Mouse (Mus musculus) right cerebral cortex, adult 18-20 months (tissue): ENCODE measurements around the gene Hras.

ENCODE experiments used
- DNase-seq: peaks from one replicate; pipeline ENCODE4 v3.0.0; 2022; ENCODE audit warnings: mixed read lengths

Hras gene

GRCm38 (mm10) chr7:141213605-141214235 is 19.9 kb upstream of the Hras start, which contains the start of gene Lmntd2:
Gene Lmntd2, minus strand, starts transcription at chr7:141214080.
- DNase-seq: no peak

DNA sequence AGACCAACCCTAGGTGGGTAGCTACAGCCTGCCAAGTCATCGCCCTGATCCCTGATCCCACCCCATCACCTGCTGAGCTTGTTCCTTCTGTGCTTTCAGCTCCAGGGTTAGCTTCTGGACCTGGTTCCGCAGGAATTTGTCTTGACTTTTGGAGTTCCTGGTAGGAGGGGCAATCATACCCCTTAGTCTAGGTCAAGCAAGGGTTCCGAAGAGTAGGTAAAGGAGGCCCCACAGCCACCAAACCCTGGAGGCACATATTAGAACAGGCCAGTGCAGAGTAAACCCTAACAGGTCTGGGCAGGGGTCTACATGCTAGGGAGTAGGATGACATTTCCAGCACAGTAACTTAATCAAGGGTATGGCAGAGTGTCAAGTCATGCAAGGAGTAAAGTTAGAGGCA is 19.3 kb upstream of the Hras start:
- no peak for DNase-seq

GRCm38 (mm10) chr7:141210606-141211131 is 16.9 kb upstream of the Hras start:
- no peak for DNase-seq

GRCm38 (mm10) chr7:141210137-141210536 is 16.3 kb upstream of the Hras start:
- DNase-seq: no peak

DNA sequence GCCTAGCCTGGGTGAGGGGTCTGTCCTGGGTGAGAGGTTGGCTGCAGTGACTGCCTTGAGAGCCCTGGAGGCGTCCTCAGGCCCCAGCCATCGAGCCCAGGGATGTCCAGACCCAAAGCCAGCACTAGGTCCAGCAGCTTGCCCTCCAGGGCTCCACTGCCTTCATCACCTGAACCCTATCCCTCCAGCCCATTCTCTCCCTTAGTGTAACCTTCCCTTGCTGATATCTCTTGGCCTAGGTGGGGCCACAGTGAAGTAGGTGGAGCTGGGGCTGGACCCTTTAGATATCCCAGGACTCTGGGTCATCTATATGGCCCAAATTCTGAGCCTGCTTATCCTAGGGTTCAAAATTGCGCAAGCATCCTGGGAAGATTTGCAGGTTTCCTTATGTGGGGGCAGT is 15.7 kb upstream of the Hras start:
- no peak for DNase-seq

DNA sequence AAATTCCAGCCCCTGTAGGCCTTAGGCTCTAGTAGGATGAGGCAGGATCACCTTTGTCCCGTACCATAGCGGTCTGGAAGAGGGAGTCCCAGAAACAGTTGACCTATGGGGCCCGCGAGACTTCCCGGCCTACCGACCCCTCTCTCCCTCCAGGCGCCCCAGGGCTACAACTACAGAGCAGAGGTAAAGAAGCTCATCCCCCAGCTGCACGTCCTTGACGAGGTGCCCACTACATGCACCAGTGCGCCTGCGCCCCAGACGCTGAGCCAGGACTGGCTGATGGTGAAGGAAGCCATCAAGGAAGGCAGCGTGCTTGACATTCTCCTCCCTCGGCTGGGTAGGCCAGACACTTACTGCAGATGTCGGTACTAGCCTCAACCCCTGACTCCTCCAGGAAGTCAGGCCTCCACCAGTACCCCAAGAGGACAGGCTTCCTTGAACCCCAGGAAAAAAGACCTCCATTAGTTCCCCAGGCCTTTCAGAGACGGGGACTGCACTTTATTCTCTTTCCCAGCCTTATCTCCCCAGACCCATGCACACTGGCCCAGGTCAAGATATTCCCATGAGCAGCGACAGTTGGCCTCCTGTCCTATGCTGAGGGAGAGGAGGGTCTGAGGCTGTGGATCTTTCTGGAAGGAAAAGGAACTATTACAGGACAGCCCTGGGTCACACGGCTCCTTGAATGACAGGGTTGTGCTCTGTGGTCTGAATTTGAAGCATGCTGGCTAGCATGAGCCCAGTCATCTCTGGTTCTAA is 12.6 kb upstream of the Hras start:
- no peak for DNase-seq

DNA sequence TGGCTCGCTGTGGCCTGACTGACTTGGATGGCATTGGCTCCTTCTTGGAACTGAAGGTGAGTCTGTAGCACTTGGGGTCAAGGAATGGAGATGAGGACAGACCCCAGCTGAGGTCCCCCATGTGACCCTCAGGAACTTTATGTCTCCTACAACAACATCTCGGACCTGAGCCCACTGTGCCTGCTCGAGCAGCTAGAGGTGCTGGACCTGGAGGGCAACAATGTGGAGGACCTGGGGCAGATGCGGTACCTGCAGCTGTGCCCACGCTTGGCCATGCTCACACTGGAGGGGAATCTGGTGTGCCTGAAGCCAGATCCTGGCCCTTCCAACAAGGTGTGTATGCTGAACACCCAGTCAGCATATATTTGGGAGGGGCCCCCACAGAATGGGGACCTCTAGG is 11.7 kb upstream of the Hras start:
- no peak for DNase-seq

- DNase-seq: no peak
Measured at GRCm38 (mm10) chr7:141204546-141204945, 10.7 kb upstream of the Hras start.

DNA sequence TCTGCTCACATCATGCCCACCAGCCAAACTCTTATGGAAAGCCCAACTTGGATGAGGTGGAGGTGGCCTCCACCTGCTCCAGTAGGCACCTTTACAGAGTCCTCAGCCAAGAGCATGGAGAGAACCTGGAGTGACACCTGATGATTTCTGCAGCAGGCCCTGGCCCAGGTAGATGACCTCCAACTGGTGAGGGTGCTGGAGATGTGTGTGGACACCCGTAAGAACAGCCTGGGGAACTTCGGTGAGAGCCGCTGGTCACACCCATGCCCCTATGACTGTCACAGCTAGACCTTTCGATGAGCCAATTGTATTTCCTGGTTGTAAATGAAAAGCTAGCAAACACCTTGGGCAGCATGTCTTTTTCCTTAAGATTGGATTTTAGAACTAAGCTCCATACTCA is 4.3 kb upstream of the Hras start:
- no peak for DNase-seq

- DNase-seq: no peak
Measured at GRCm38 (mm10) chr7:141196619-141197282, 2.9 kb upstream of the Hras start.

DNA sequence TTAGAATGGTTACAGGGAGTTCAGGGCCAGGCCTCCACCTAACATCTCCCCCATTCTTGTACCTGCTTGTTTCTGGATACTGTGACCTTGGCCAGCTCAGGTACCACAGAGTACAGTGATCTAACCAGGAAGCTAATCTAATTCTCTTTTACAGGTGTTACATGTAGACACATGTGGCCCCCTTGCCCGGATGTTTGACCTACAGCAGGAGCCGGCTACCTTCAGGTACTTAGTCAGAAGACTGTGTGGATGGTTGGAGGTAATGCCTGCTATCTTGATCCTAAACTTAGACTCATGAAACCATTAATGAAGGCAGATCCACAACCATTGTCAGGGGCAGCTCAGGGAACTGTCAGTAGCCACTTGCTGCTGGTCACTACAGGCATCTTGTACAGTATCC is 1.9 kb upstream of the Hras start:
- DNase-seq: no peak

- peak; percentile 88 for DNase-seq
Measured at GRCm38 (mm10) chr7:141194830-141195229, 1.0 kb upstream of the Hras start.

DNA sequence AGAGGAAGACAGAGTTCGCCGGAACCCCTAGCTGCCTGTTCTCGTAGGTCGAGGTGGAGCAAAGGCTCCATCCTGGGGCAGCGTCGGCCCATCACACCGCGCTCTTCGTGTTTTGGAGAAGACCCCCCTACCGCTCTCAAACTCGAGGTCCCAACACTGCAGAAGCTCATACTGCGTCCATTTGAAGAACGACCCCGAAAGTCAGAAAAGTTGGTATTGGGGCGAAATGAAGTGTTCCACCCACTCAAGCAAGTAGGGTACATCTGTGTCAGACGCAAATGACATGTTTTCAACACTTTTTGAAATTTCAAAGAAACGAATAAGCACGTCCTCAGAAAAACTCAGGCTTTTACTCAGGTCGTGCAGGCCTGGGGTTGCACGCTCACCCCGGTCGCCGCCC is 604 bp upstream of the Hras start:
- DNase-seq: no peak

DNA sequence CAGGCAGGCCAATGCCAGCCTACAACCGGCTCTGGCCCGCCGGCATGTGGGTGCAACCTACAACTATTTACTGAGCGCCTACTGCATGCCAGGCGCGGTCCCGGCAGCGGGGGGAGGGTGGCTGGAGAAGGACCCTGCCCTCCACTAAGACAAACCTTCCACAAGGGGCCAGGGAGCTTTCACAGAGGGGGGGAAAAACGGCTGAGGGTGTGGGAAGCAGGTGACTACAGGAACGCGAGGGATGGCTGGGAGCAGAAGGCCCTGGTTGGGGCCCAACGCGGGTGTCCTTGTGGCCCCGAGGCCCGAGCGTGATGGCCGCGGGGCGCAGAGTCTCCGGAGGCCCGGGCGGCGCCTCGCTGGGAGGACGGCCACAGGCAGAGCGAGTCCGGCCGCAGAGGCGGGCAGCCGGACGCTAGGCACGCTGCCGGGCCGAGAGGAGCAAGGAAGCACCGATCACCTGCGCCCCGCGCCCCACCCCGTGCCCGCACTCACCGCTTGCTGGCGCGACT is 403 bp downstream of the Hras start:
- no peak for DNase-seq

DNA sequence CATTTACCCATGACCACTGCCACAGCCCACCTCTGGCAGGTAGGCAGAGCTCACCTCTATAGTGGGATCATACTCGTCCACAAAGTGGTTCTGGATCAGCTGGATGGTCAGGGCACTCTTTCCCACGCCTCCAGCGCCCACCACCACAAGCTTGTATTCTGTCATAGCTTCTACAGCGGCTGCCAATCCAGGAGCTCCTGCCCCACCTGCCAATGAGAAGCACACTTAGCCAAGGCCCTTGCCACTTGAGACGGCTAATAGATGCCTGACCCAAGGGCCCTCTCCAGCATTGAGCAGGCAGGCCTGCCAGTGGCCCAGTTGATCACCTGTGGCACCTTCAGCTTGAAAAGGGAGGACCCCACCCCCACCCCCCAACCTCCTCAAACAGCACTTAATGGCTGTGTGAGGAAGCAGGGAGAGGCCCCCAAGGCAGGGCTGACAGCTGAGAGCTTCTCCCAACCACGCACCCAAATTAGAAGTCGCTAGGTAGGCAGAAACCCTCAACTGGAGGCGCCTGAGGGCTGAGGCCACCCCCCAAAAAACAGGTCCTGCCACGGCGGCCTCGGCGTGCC is 943 bp downstream of the Hras start:
- DNase-seq: peak; percentile 41

DNA sequence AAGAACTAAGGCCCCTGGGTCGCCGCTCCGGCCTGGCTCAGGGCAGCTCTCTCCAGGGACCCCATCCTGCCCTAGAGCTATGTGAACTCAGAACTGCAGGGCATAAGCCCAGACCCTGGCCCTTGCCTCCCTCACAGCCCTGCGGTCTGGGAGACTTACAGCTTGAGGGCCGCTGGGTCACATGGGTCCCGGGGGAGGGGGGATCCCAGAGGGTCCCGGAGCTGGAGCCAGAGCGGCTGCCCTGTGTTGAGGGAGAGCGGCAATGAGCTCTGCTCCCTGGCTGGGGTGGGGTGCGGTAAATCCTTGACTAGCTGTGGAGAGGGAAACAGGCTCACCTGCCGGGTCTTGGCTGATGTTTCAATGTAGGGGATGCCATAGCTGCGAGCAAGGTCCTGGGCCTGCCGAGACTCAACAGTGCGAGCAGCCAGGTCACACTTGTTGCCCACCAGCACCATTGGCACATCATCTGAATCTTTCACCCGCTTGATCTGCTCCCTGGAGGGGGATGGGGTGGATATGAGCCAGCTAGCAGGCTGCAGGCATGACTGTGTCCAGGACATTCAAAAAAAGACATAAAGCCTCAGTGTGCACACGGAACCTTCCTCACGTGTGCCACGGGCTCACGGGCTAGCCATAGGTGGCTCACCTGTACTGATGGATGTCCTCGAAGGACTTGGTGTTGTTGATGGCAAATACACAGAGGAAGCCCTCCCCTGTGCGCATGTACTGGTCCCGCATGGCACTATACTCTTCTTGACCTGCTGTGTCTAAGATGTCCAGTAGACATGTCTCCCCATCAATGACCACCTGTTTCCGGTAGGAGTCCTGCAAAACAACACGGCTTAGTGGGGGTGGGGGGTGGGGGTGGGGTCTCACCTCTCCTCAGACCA is 1.8 kb downstream of the Hras start:
- DNase-seq: no peak

DNA sequence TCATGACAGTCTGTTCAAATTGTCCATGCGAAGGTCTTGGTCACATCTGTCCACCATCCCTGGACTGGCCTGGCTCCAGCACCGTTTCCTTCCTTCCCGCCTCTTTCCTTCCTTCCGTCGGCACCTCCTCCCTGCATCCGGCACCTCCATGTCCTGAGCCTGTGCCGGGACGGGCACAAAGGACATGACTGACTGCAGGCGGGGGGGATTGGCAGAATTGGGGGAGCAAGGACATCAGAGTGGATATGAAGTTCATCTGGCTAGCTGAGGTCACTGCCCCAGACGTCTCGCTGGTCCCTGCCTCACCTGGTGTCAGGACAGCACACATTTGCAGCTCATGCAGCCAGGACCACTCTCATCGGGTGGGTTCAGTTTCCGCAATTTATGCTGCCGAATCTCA is 2.8 kb downstream of the Hras start:
- no peak for DNase-seq

DNA sequence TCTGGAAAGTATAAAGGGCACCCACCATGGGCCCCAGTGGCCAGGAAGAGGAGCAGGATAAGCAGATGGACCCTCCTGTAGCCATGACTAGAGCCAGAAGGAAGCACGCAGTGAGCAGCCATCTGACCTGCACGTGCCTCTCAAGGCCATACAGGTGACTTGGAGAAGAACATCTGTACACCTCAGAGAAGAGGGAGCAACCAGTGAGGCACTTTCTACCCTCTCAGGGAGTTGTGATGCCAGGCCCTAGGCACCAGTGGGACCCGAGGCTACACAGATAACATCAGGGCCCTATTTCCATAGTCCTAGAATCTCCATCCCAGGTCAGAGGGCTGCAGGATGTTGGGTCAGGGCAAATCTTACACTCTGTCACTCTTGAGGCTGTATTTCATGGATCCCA is 3.6 kb downstream of the Hras start:
- DNase-seq: no peak

DNA sequence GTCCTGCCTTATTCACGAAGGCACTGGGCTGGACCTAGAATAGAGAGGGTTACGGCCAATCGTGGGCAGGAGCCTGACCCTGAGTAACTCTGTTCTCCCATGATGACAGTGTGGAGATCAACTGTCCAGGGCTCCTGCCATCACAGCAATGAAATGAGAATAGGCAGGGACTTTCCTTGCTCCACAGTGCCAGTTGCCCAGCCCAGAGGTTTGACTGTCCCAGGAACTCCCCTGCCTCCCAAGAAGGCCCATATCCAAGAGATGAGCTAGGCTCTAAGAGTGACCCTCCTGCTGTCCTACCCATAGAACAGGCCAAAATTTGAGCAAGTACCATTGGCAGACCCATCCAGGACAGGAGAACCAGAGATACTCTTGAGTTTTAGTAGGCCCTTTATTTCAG is 5.1 kb downstream of the Hras start:
- no peak for DNase-seq

DNA sequence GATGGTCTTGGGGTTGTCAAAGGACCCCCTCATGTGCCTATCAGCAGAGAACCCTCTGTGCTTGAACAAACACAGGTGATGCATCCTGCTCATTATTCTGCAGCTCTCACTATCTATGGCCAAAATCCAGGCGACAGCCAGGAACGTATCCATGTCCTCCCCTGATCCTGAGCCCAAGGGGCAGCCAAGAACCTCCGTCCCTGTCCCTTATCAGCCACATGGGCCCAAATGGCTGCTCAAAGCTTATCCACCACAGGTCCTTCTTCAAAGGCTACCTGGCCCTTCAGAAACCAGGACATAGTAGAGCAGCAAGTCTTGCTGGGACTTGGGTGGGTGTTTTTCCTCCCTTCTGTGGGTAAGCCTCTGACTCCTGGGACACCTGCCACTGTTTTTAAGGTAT is 5.6 kb downstream of the Hras start:
- no peak for DNase-seq

DNA sequence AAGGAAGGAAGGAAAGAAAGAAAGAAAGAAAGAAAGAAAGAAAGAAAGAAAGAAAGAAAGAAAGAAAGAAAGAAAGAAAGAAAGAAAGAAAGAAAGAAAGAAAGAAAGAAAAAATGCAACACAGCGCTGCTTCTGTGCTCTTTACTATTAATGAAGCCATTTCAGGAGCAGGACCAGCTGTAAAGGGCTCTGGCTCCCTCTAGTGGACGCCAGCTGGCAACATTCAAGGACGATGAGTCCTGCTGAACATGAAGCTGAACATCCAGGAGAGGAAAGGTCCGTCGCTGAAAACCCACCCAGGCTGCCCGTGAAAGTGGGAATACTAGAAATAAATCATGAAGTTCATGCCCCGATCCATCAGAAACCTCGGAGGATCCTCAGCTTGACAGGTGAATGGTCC is 17.6 kb downstream of the Hras start:
- DNase-seq: peak; percentile 87

DNA sequence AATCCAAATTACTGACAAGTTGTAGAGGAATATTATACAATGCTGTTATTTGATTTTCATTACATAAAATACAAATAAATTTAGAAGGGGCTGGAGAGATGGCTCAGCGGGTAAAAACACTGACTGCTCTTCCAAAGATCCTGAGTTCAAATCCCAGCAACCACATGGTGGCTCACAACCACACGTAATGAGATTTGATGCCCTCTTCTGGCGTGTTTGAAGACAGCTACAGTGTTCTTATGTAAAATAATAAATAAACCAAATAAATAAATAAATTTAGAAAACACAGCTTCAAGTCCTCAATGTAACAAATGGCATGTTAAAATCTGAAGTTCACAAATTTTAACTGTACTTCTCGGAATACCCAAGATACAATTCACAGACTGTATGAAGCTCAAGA is 18.7 kb downstream of the Hras start:
- no peak for DNase-seq
